Mouse (Mus musculus) layer of hippocampus, postnatal 10 days (tissue): Measurements from ENCODE around the gene Olfr654. TPM values are rescaled to one million over a fixed set of nuclear protein-coding genes. Genes with fewer than 3 reads are reported as not detected.

Source experiments
- DNase-seq, 2 experiments: peaks; one replicate each; pipeline ENCODE4 v3.0.0; 2021; ENCODE audit warnings: low spot score in 2 of 2
- long read RNA-seq: library from polyadenylated mRNA; stranded (forward); transcript quantifications from one replicate; pipeline ENCODE4 v2.0.0, GENCODE M21; 2023
- total RNA-seq, 2 experiments: library from RNA; stranded (reverse); gene quantifications; 2 replicates each; pipeline ENCODE4 v1.2.3; 2021

The Olfr654 gene
- total RNA-seq, result not detected
- long read RNA-seq, result 0 reads

DNA sequence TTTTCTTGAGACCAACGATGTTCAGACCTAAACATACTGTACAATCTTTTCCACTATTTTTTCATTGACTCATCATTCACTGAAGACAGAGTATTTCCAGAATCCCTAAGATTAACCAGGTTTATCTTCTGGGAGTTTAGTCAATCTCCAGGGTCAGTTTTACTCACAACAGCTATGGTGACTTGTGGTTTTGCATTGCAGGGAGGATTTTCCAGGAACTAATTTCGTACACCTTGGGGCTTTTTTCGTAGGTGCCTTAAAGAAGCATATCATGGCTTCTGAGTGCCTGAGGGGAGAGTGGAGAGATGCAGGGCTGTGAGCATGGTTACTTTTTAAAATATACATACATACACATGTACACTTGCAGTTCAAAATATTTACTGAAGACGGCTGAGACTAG, at the start of gene Olfr654:
TSS of gene Olfr654 (plus strand) at position 301 of the 400 bp plus-strand sequence.
- no peak for DNase-seq

DNA sequence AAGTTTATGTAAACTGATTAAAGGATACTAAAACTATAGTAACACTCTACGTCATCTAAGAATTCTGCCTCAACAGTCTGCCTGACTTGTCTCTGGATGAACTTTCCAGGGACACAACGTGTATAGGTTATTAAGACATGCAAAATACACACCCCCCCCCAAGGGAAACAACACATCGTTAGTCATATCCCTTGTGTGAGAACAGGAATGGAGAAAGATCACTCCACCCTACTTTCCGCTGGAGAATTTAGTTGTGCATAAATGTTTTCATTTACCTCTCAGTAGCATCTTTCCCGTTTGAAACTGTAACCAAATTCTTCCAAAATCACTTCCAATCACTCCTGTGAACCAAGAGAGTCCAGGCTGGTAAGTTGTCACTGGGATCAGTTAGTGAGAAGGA, 37.0 kb upstream of the Olfr654 start, which contains the start of gene Olfr651:
TSS of gene Olfr651 (plus strand) at position 301 of the 400 bp plus-strand sequence.
- no peak for DNase-seq

DNA sequence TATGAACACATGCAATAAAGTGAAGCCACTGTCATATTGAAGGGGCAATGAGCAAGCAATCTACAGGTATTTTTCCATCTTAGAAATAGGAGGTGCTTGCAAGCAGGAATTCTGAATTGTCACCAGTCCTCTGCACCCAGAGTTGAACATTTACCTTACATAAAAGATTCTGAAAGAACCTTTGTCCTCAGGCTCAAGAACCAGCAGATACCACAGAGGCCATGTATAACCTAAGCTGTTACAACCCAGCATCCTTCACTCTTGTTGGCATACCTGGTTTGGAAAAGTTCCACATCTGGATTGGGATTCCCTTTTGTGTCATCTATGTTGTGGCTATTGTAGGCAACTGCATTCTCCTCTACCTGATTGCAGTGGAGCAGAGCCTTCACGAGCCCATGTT, 34.1 kb upstream of the Olfr654 start:
- no peak for DNase-seq

DNA sequence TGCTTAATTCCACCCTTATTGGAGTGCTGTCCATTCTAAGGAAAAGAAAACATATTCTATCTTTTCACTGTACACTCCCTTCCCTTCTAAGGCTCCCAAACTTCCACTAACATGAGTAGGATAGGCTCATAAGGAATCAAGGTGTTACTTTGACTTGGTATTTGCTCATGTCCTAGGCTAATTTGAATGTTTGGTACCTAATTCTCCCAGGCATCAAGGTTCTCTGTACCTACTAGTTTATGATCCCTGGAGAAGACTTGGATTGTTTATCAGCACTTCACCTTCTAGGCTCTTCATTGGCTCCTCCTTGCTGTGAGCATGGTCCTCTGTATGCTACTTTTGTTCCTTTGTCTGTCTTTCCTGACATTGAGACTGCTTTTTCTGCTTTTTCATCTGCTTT, 26.2 kb upstream of the Olfr654 start, which contains the start of gene Olfr652:
TSS of gene Olfr652 (plus strand) at position 301 of the 400 bp plus-strand sequence.
- no peak for DNase-seq

DNA sequence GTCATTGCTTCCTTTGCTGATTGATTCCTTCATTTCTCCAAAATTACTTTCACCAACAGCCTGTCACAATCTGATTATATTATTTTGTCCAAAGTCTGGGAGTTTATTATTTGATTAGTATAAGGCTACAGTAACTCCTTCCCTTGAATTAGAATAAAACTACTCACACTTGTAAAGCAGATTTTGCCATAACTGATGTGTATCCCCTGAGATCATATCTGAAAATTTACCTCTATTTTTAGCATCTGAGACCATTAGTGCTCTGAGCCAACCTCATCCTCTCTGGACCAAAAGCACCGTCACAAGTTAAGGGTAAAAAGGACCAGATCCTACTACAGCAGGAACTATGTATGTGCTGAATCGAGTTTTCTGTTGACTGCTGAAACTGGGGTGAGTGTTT, 9.8 kb upstream of the Olfr654 start, which contains the start of gene Olfr653:
TSS of gene Olfr653 (plus strand) at position 301 of the 400 bp plus-strand sequence.
- DNase-seq, result no peak

DNA sequence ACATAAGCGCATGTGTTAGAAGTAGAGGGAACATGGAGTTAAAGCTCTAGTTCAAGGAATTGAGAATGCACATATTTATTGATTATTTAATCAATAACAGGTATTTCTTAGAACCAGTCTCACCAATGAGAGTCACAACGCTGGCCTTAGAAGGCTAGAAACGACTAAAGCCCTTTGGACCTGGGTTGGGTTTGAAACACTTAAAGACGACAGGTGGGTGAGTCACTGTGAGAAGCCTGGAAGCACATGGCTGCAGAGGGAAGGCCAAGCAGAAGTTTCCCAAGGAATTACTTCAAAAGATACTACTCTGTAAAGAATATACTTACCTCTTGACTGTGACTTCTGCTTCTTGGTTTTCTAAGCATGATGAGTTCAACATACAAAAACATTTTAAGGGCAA, 6.0 kb upstream of the Olfr654 start:
- DNase-seq, result no peak

DNA sequence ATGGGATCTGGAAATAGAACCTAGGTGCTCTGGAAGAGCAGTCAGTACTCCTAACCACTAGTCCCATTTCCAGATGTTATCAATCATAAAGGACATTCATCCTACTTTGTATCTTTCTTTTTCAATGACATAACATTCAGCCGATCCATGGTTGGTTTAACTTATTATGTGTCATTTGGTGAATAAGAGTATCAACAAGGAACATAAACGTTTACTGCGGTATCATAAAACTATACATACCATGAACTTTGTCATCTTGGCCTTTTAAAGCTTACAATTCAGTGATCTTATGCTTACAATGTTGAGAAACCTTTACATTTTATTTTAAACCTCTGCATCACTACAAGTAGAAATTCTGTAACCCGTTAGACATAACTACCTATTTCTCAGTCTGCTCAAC, 5.4 kb upstream of the Olfr654 start:
- no peak for DNase-seq

DNA sequence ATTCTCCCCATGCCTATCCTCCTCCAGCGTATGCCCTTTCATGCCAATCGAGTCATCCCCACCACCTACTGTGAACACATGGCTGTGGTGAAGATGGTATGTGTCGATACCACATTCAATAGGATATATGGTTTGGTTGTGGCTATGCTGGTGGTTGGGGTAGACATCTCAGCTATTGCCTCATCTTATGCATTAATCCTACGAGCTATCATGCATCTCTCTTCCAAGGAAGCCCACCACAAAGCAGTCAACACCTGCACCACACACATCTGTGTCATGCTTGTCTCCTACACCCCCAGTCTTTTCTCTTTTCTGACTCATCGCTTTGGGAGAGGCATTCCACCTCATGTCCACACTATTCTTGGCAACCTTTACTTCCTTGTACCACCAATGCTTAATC, 1.4 kb downstream of the Olfr654 start:
- no peak for DNase-seq

DNA sequence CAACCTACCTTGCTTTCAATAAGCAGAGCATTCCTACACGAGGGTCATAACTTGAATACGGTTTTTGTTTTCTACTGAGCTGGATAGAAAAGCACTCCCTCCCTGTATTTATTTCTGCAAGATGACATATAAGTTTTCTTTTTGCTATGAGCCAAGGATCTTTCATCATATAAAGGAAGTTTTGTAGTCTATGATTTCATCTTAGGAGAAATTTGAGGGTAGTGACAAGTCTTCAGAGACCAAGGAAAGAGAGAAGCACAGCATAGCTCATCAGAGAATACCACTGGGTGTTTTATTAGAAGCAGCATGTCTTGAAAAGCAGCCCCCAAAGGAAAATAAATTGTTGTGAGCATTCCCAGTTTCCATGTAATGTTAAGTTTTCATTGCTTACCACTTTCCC, 14.9 kb downstream of the Olfr654 start, which contains the start of gene Olfr655:
TSS of gene Olfr655 (minus strand) at position 101 of the 400 bp plus-strand sequence.
- no peak for DNase-seq

DNA sequence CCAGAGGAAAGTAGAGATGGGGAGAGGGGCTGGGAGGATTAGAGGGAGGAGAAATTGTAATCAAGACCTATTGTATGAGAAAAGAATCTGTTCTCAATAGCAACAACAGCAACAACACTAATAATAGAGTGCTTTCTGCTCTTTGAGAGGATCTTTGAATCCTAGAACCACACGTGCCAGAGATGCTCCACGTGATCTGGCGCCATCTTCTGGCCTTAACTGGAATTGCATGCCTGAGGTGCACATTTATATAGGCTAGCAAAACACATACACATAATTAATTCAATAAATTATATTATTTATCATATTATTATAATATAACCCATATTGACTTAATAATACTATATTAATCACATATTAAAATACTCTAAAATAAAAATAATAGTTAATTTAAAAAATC, 16.3 kb downstream of the Olfr654 start:
- peak in 1 of 2 experiments; percentile 5 for DNase-seq

DNA sequence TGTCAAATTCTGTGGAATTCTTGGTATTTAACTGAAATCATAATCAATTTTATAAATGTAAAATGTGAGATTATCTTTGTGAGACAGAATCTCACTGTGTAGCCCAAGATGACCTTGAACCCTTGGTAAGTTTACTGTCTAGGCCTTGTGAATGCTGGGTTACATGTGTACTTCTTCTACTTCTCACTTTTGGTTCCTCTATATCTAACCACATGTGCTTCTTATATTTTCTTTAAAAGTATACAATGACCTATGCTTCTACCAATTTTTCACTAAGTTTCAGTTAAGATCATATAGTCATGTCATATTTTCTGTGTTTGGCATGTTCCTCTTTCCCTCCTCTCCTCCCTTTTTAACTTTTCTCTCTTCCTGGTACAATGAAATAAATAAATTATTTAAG, 17.9 kb downstream of the Olfr654 start:
- no peak for DNase-seq

DNA sequence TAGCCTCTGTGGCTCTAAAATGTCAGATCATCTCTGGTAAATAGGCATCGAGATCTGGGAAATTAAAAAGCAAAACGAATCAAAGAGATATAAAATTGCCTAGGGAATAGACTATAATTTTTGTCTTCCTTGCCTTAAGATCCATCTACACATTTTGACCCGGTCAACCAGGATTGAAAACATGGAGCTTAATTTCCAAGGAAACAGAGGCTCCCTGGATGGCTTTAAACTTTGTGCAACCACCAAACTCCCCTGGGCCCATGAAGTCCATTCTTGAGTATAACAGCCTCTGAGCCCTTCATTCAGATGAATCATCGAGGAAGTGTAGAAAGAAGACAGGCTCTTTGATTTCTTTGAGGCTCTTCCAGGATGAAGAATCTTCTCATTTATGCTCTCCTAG, 26.8 kb downstream of the Olfr654 start, which contains the start of gene Olfr656:
TSS of gene Olfr656 (plus strand) at position 301 of the 400 bp plus-strand sequence.
- DNase-seq, result no peak

DNA sequence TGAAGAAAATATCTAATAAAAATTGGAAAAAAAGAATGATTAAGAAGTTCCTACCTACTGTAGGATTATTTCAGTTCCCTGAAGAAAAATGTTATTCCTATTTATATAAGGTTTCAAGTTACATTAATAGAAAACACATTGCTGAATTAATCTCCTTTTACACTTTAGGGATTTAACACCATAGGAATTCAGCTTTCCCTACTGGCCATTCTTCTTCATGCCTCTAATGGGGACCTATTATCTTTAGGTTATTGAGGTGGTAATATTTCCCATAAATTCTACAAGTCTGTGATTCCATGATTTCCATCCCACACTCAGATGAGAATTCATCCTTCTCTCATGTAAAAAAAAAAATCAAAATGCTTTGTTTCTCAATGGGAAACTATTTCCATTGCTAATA, 37.7 kb downstream of the Olfr654 start, which contains the start of gene Olfr657:
TSS of gene Olfr657 (plus strand) at position 301 of the 400 bp plus-strand sequence.
- DNase-seq, result no peak

Other genes starting within 250 kb of the Olfr654 start
- gene Trim12c, start 233.7 kb upstream of the Olfr654 start, total RNA-seq, result 1 to 10 TPM; 1.4 to 1.9 TPM
- gene Trim30b, start 217.1 kb upstream of the Olfr654 start, total RNA-seq, result not detected
- gene Trim30c, start 186.2 kb upstream of the Olfr654 start, total RNA-seq, result under 1 TPM in 1 of 2 experiments, not detected in 1; 0.25 TPM
- under 1 TPM; 0.67 to 0.73 TPM for gene Trim30a, start 121.8 kb upstream of the Olfr654 start, total RNA-seq
- gene Trim30d, start 79.2 kb upstream of the Olfr654 start, total RNA-seq, result under 1 TPM; 0.37 to 0.38 TPM
- gene Olfr651, start 36.9 kb upstream of the Olfr654 start, total RNA-seq, result not detected
- gene Olfr652, start 26.1 kb upstream of the Olfr654 start, total RNA-seq, result not detected
- not detected for gene Olfr653, start 9.7 kb upstream of the Olfr654 start, total RNA-seq
- gene Olfr655, start 14.8 kb downstream of the Olfr654 start, total RNA-seq, result not detected
- gene Olfr656, start 26.9 kb downstream of the Olfr654 start, total RNA-seq, result not detected
- gene Olfr657, start 37.8 kb downstream of the Olfr654 start, total RNA-seq, result not detected
- not detected for gene Olfr658, start 60.3 kb downstream of the Olfr654 start, total RNA-seq
- not detected for gene Olfr659, start 79.7 kb downstream of the Olfr654 start, total RNA-seq
- not detected for gene Olfr661, start 99.5 kb downstream of the Olfr654 start, total RNA-seq
- not detected for gene Usp17le, start 190.4 kb downstream of the Olfr654 start, total RNA-seq